In the genomic region with DNA sequence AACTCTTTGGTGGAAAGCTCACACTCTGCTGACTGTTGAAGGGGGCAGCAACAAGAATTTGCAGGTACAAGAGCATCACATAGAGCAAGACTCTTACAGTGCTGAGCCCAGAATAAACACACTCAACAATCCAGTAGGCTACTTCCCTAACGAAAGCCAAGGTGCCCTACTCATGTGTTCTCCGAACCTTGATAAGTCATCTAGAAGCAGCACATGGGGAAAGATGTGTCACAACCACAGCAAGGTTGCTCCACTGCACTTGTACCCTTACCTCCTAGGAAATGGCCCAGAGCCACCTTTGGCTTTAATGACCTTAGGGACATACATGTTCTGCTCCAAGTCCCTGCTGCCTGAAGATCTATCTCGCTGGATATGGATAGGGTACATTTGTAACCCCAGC, we compare ENCODE assay signal across 18 mouse cellular contexts.
"Had no signal": no experiment of that assay in that cellular context is flagged by ENCODE, and none has a peak within 500 bp of the region (broad histone marks: within the 10 kb centered on the region; RNA-seq: fewer than 3 reads in every experiment).

No protein-coding gene starts in this region.

- DNase-seq: kidney, adult 18-20 months; kidney, adult 9 months; kidney, postnatal 14 days; kidney, postnatal 4 days; layer of hippocampus, adult 9-11 months; layer of hippocampus, postnatal 36 days; liver; lung, postnatal 4 days; midbrain, embryonic 14.5 days; thymus, adult 18-20 months; thymus, postnatal 14 days; thymus, postnatal 4 days had no signal

- H3K4me2 ChIP-seq: limb, embryonic 13.5 days; liver, embryonic 12.5 days; liver, embryonic 15.5 days; lung, embryonic 15.5 days; midbrain, embryonic 11.5 days had no signal

- H3K27ac ChIP-seq: limb, embryonic 10.5 days; limb, embryonic 13.5 days; liver, embryonic 12.5 days; liver, embryonic 15.5 days; lung, embryonic 15.5 days had no signal

- H3K4me1 ChIP-seq: liver, embryonic 15.5 days had no signal

- H3K9ac ChIP-seq: limb, embryonic 13.5 days; liver, embryonic 12.5 days; liver, embryonic 15.5 days; lung, embryonic 15.5 days had no signal

- ATAC-seq: liver, embryonic 12.5 days had no signal

- H3K4me3 ChIP-seq: limb, embryonic 10.5 days; limb, embryonic 13.5 days; liver, embryonic 12.5 days; liver, embryonic 15.5 days; lung, embryonic 15.5 days had no signal

- H3K27me3 ChIP-seq: limb, embryonic 13.5 days; liver, embryonic 12.5 days; liver, embryonic 15.5 days; lung, embryonic 15.5 days had no signal

- H3K9me3 ChIP-seq: limb, embryonic 10.5 days; liver, embryonic 12.5 days; liver, embryonic 15.5 days; lung, embryonic 15.5 days had no signal

- H3K36me3 ChIP-seq: limb, embryonic 10.5 days; limb, embryonic 13.5 days; liver, embryonic 12.5 days; liver, embryonic 15.5 days; lung, embryonic 15.5 days had no signal
